Mouse (Mus musculus): Measurements from ENCODE around the gene Itgb2. TPM values are rescaled to one million over a fixed set of nuclear protein-coding genes. Genes with fewer than 3 reads are reported as not detected.

Gene Itgb2
- polyA plus RNA-seq, 1 experiment from 2014 or later: 1.3 TPM

- H3K36me3 ChIP-seq (ENCODE audit: control insufficient read depth, insufficient read depth, low read length): peaks cover 19% of the 10 kb centered on the region
- ATAC-seq (ENCODE audit: low FRiP score, low TSS enrichment) (no peak), DNase-seq (ENCODE audit: low spot score) (no peak)
- no peak overlapping the region for H3K4me2 ChIP-seq (replicated peaks; ENCODE audit: low read depth)
- no peak overlapping the region for H3K9ac ChIP-seq (ENCODE audit: low read length)
- no peaks in the 10 kb centered on the region for H3K4me1 ChIP-seq (replicated peaks; ENCODE audit: control insufficient read depth, insufficient read depth)
- H3K9me3 ChIP-seq (ENCODE audit: control insufficient read depth, low read length): no peaks in the 10 kb centered on the region
- H3K27me3 ChIP-seq (ENCODE audit: control insufficient read depth, insufficient read depth, low read length): no peaks in the 10 kb centered on the region
- TF ChIP-seq CTCF (IDR thresholded peaks at IDR 0.05; ENCODE audit: low read depth): peak; percentile 37; the same call in 1 of the 2 replicates
- no peak for TF ChIP-seq EP300 (optimal IDR thresholded peaks at IDR 0.05)
- no peak overlapping the region for H3K4me3 ChIP-seq (ENCODE audit: low read depth, low read length)
- 94% methylated on average over 3 of the region's 3 CpGs for WGBS
- no peak overlapping the region for H3K27ac ChIP-seq (replicated peaks)
Measured at GRCm38 (mm10) chr10:77492885-77493284, 37.2 kb upstream of the Itgb2 start.

GRCm38 (mm10) chr10:77497185-77497584, 32.9 kb upstream of the Itgb2 start:
- Histone ChIP-seq H3K27me3 (ENCODE audit: control insufficient read depth, insufficient read depth, low read length) (no peaks in the 10 kb centered on the region), H3K36me3 (ENCODE audit: control insufficient read depth, insufficient read depth, low read length) (peaks cover 6% of the 10 kb centered on the region; the same call in 1 of the 2 replicates), H3K4me1 (replicated peaks; ENCODE audit: control insufficient read depth, insufficient read depth) (no peaks in the 10 kb centered on the region), H3K4me2 (replicated peaks; ENCODE audit: low read depth) (no peak overlapping the region), H3K4me3 (ENCODE audit: low read depth, low read length) (no peak overlapping the region), H3K9ac (ENCODE audit: low read length) (no peak overlapping the region), H3K27ac (replicated peaks) (no peak overlapping the region), H3K9me3 (ENCODE audit: control insufficient read depth, low read length) (no peaks in the 10 kb centered on the region)
- TF ChIP-seq EP300 (optimal IDR thresholded peaks at IDR 0.05) (no peak), CTCF (IDR thresholded peaks at IDR 0.05; ENCODE audit: low read depth) (no peak)
- 91% methylated on average over 13 of the region's 13 CpGs for whole genome bisulfite sequencing
- no peak for DNase-seq (ENCODE audit: low spot score)
- ATAC-seq (ENCODE audit: low FRiP score, low TSS enrichment): no peak; the same call in 1 of the 2 replicates

GRCm38 (mm10) chr10:77498254-77498653, 31.8 kb upstream of the Itgb2 start:
- DNase-seq (ENCODE audit: low spot score) (no peak), ATAC-seq (ENCODE audit: low FRiP score, low TSS enrichment) (no peak)
- Histone ChIP-seq H3K27me3 (ENCODE audit: control insufficient read depth, insufficient read depth, low read length) (no peaks in the 10 kb centered on the region), H3K27ac (replicated peaks) (no peak overlapping the region), H3K4me1 (replicated peaks; ENCODE audit: control insufficient read depth, insufficient read depth) (no peaks in the 10 kb centered on the region), H3K36me3 (ENCODE audit: control insufficient read depth, insufficient read depth, low read length) (peaks cover 6% of the 10 kb centered on the region; the same call in 1 of the 2 replicates), H3K4me2 (replicated peaks; ENCODE audit: low read depth) (no peak overlapping the region), H3K9me3 (ENCODE audit: control insufficient read depth, low read length) (no peaks in the 10 kb centered on the region), H3K9ac (ENCODE audit: low read length) (no peak overlapping the region), H3K4me3 (ENCODE audit: low read depth, low read length) (no peak overlapping the region)
- WGBS: 72% methylated on average over 6 of the region's 6 CpGs
- TF ChIP-seq CTCF (IDR thresholded peaks at IDR 0.05; ENCODE audit: low read depth): no peak
- no peak for TF ChIP-seq EP300 (optimal IDR thresholded peaks at IDR 0.05)

GRCm38 (mm10) chr10:77500636-77501035, 29.4 kb upstream of the Itgb2 start:
- TF ChIP-seq CTCF (IDR thresholded peaks at IDR 0.05; ENCODE audit: low read depth) (no peak), EP300 (optimal IDR thresholded peaks at IDR 0.05) (no peak)
- Histone ChIP-seq H3K4me2 (replicated peaks; ENCODE audit: low read depth) (no peak overlapping the region), H3K4me3 (ENCODE audit: low read depth, low read length) (no peak overlapping the region), H3K4me1 (replicated peaks; ENCODE audit: control insufficient read depth, insufficient read depth) (no peaks in the 10 kb centered on the region), H3K36me3 (ENCODE audit: control insufficient read depth, insufficient read depth, low read length) (peaks cover 6% of the 10 kb centered on the region; the same call in 1 of the 2 replicates), H3K27me3 (ENCODE audit: control insufficient read depth, insufficient read depth, low read length) (no peaks in the 10 kb centered on the region), H3K27ac (replicated peaks) (no peak overlapping the region), H3K9ac (ENCODE audit: low read length) (no peak overlapping the region), H3K9me3 (ENCODE audit: control insufficient read depth, low read length) (no peaks in the 10 kb centered on the region)
- no peak for ATAC-seq (ENCODE audit: low FRiP score, low TSS enrichment)
- no peak for DNase-seq (ENCODE audit: low spot score)
- 35% methylated on average over 14 of the region's 14 CpGs for WGBS

- no peak for TF ChIP-seq CTCF (IDR thresholded peaks at IDR 0.05; ENCODE audit: low read depth)
- no peak for TF ChIP-seq EP300 (optimal IDR thresholded peaks at IDR 0.05)
- ATAC-seq (ENCODE audit: low FRiP score, low TSS enrichment) (no peak), DNase-seq (ENCODE audit: low spot score) (no peak)
- Histone ChIP-seq H3K9ac (ENCODE audit: low read length) (no peak overlapping the region), H3K4me2 (replicated peaks; ENCODE audit: low read depth) (no peak overlapping the region), H3K27me3 (ENCODE audit: control insufficient read depth, insufficient read depth, low read length) (no peaks in the 10 kb centered on the region), H3K36me3 (ENCODE audit: control insufficient read depth, insufficient read depth, low read length) (peaks cover 10% of the 10 kb centered on the region; the same call in 1 of the 2 replicates), H3K27ac (replicated peaks) (no peak overlapping the region), H3K9me3 (ENCODE audit: control insufficient read depth, low read length) (no peaks in the 10 kb centered on the region), H3K4me1 (replicated peaks; ENCODE audit: control insufficient read depth, insufficient read depth) (no peaks in the 10 kb centered on the region), H3K4me3 (ENCODE audit: low read depth, low read length) (no peak overlapping the region)
- 81% methylated on average over 25 of the region's 25 CpGs for WGBS
Measured at GRCm38 (mm10) chr10:77502967-77503922, 26.8 kb upstream of the Itgb2 start.

- 81% methylated on average over 6 of the region's 6 CpGs for WGBS
- H3K27me3 ChIP-seq (ENCODE audit: control insufficient read depth, insufficient read depth, low read length): no peaks in the 10 kb centered on the region
- no peak for ATAC-seq (ENCODE audit: low FRiP score, low TSS enrichment)
- no peak overlapping the region for H3K4me2 ChIP-seq (replicated peaks; ENCODE audit: low read depth)
- DNase-seq (ENCODE audit: low spot score): no peak
- H3K4me3 ChIP-seq (ENCODE audit: low read depth, low read length): no peak overlapping the region
- H3K27ac ChIP-seq (replicated peaks): no peak overlapping the region
- TF ChIP-seq CTCF (IDR thresholded peaks at IDR 0.05; ENCODE audit: low read depth) (no peak), EP300 (optimal IDR thresholded peaks at IDR 0.05) (no peak)
- no peaks in the 10 kb centered on the region for H3K9me3 ChIP-seq (ENCODE audit: control insufficient read depth, low read length)
- H3K4me1 ChIP-seq (replicated peaks; ENCODE audit: control insufficient read depth, insufficient read depth): no peaks in the 10 kb centered on the region
- no peak overlapping the region for H3K9ac ChIP-seq (ENCODE audit: low read length)
- H3K36me3 ChIP-seq (ENCODE audit: control insufficient read depth, insufficient read depth, low read length): peaks cover 10% of the 10 kb centered on the region; the same call in 1 of the 2 replicates
Measured at GRCm38 (mm10) chr10:77504143-77504542, 25.9 kb upstream of the Itgb2 start.
